Mouse (Mus musculus): ENCODE measurements around the gene Ap2s1. TPM values are rescaled to one million over a fixed set of nuclear protein-coding genes. Genes with fewer than 3 reads are reported as not detected.

The Ap2s1 gene
- total RNA-seq, 2 experiments from 2014 or later = 73.9 to 164 TPM

DNA sequence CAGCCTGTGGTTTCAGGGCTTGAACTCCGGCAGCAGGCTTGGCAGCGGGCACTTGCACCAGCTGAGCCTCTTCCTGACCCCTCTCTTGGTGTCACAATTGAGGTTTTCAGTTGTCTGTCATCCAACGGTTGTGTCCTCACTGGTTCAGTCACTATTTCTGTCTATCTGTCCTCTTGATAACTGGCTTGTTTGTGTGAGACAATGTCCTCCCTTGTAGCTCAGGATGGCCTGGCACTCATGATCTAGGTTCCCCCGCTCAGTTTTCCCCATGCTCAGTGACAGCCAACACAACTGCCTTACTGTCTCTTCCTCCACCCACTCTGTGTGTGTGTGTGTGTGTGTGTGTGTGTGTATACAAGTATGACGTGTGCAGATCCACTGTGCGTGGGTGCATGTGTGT lies 9.4 kb downstream of the Ap2s1 start:
- no peak for ATAC-seq (replicated peaks; ENCODE audit: poor library complexity)

DNA sequence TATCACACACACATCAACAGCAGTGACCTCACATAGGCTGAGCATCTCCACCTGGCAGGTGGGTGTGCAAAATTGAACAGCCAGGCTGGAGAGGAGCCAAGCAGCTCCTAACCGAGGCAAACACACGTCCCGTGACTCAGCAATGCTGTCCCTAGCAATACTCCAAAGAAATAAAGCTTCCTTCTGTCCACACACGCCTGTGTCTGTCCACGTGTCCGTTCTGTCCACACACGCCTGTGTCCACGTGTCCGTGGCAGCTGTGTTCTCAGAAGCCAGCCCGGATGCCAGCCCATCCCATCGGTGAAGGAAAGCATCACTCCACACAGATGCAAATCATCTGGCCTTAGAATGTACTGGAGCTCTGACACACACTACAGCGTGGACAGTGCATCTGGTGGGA lies 13.8 kb downstream of the Ap2s1 start:
- ATAC-seq (replicated peaks; ENCODE audit: poor library complexity) = no peak

DNA sequence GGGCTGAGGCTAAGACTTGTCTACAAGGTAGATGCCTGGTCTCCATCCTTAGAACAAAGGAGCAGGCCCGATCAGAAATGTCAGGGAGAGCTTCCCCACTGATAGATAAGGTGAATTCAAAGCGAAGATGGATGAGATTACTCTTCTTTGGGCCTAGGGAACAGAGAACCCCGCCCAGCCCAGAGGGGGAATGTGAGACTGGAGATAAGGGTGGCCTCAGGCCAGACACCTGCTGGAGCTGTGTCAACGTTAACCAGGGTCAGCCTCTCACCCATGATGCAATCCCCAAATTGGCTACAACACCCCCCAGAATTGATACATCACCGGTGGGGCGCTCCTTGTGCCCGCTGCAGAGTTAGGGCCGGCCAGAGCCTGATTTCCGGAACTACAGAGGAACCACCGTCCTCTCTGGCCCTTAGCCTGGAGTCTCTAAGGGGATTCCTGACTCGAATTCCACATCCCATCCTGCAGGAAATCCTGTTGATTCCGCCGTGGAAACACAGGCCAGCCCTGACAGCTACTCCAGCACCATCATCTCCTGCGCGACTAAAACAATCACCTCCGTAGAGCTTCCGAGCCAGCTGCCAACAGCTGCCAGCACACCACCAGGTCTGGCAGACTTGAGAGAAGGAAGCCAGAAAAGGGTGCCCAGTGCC lies 17.3 kb downstream of the Ap2s1 start:
- ATAC-seq (replicated peaks; ENCODE audit: poor library complexity) = peak; percentile 44

DNA sequence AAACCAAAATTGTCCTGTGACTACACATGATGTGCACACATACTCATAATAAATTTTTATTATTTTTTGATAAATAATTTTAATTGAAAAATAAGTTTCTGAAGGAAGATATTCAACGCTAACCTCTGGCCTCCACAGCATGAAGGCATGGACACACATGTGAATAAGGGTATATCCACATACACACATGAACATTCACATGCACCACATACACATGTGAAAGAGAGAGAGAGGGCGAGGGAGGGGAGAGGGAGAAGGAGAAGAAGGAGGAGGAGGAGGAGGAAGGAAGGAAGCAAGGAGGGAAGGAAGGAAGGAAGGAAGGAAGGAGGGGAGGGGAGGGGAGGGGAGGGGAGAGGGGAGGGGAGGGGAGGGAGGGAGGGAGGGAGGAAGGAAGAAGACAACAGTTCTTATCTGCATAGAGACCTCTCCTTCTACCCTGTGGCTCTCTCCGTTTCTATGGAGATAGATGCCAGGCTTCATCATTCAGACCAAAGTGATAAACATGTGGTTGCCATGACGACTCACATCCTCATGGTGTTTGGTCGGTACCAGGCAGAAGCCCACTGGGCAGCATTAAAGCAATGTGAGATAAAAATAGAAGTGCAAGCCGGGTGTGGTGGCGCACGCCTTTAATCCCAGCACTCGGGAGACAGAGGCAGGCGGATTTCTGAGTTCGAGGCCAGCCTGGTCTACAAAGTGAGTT lies 20.8 kb downstream of the Ap2s1 start:
- no peak for ATAC-seq (replicated peaks; ENCODE audit: poor library complexity)

DNA sequence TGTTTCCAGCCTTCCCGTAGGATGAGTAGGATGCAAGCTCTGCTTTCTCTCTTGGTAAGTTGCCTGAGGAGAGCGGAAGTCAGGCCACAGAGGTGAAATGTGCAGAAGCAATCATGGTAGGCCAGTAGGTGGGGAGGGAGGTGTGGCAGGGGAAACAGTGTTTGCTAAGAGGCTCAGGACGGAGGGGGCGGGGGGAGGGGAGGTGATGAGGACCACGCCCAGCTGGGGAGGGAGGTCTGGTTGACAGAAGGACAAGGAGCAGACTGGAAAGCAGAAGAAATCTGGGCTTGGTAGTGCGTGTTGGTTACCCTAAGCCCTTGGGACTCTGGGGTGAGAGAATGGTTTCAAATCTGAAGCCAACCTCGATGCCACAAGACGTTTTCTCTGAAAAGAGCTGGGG lies 22.1 kb downstream of the Ap2s1 start:
- ATAC-seq (replicated peaks; ENCODE audit: poor library complexity) = peak; percentile 63

DNA sequence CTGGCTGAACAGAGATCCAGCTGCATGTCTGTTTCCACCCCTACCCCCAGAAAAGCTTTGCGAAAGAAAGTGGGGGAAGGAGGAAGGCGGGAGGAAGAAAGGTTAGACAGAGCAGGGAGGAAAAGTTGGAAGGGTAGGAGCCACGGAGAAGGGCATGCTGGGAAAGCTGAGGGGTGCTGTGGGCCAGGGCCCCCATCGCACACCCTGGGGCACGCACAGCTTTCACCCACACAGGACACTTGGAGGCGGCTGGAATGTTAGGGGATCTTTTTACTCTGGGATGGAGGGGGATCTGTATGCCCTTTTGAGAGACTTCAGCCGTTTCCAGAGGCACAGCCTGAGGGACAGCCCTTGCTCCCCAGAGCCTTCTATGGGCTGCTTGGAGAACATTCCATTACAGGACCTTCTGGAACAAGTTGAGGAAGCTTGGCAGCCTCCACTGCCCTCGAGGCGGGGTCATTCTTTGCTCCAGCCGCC lies 22.8 kb downstream of the Ap2s1 start:
- ATAC-seq (replicated peaks; ENCODE audit: poor library complexity) = no peak

DNA sequence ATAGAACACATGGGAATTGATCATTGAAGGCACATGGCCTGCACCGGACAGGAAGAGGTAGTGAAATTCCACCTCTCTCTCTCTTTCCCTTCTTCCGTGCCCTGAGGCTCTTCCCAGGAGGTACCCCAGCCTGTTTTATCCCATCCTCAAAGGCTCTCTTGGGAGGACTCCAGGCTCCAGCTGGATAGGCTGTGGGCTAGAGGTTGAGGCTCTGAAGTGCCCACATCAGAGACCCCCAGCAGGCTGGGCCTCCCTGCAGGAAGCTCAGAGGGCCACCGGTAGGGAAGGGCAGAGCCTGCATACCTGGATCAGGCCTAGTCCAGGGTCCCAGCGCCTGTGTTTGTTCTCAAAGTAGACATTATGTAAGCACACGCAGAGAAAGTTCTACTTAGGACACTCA lies 23.4 kb downstream of the Ap2s1 start:
- ATAC-seq (replicated peaks; ENCODE audit: poor library complexity) = no peak

DNA sequence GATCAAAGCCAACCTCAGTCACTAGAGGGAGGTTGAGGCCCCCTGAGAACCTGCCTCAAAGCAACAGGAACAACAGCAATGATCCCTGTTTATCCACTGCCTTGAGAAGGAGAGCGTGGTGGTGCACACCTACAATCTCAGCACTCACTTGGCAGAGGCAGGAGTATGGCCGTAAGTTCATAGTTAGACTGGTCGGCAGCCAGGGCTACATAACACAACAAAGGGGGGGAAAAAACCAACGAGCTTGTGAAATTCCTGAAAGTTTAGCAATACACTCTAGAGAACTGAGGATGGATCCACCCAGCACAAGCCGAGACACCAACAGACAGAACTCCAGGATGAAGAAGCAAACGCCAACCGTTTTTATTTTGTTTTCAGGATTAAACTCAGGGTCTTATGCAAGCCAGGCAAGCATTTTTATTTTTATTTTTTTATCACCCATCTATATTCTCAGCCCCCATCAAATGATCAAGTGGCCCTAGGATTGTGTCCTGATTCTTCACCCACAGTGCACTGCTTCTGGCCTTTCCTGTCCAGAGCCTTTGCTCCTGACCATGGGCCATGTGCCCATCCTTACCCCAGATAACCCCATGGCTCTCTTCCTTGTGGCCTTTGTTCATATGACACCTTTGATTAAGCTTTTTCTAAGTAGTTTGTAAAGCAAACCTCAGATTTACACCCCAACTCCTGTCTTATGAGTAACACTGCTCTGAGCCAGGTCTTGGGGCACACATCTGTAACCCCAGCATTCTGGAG lies 25.4 kb downstream of the Ap2s1 start:
- ATAC-seq (replicated peaks; ENCODE audit: poor library complexity) = no peak

DNA sequence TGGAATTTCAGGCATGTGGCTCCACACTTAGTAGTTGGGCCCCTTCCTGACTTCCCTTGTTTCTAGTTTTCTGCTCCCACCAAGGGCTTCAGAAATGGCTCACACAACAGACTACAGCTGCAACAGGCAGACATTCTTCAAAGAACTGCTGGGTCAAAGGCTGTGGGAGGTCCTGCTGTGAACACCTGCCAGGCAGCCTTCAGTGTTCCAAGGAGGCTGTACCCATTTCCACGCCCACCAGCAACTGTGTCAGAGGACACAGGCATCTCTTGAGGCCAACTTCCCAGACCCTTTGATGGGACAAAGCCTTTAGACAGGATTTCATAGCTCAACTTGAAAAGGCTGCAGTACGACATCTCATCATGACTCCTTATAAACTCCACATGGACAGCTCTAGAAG lies 28.2 kb downstream of the Ap2s1 start:
- ATAC-seq (replicated peaks; ENCODE audit: poor library complexity) = no peak

DNA sequence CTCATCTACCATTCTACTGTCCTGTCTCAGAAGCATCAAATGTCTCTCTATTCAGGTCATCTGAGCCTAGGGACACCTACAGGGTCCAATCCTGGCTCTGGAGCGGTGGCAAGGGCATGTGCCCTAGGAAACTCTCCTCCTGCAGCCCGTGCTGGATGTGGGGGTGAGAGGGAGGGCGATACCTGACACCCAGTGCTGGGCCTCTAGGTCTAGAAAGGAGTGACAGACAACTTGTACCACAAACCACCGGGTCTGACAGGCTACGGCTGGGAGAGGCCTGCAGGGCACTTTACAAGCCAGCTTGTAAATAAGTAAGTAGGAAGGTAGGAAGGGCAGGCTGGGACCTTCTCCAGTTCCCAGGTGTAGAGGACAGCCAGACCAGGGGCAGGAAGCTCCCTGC lies 37.7 kb downstream of the Ap2s1 start:
- no peak for ATAC-seq (replicated peaks; ENCODE audit: poor library complexity)

DNA sequence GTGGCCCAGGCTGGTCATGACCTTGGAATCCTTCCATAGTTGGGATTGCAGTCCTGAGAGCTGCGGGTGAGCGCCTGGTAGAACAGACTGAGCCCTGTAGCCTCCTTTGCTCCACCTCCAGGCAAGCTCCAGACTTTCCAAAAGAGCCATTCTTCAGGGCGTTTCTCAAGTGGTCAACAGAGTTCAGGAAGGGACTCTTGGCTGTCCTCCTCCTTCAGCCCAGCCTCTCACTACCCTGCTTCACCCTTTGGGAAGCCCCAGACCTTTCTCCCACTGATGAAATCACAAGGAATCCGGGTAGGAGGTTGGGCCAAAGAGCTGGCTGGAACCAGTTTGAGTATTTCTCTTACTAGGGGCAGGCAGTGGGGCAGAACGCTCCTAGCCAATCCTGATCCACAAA lies 41.9 kb downstream of the Ap2s1 start:
- no peak for ATAC-seq (replicated peaks; ENCODE audit: poor library complexity)

DNA sequence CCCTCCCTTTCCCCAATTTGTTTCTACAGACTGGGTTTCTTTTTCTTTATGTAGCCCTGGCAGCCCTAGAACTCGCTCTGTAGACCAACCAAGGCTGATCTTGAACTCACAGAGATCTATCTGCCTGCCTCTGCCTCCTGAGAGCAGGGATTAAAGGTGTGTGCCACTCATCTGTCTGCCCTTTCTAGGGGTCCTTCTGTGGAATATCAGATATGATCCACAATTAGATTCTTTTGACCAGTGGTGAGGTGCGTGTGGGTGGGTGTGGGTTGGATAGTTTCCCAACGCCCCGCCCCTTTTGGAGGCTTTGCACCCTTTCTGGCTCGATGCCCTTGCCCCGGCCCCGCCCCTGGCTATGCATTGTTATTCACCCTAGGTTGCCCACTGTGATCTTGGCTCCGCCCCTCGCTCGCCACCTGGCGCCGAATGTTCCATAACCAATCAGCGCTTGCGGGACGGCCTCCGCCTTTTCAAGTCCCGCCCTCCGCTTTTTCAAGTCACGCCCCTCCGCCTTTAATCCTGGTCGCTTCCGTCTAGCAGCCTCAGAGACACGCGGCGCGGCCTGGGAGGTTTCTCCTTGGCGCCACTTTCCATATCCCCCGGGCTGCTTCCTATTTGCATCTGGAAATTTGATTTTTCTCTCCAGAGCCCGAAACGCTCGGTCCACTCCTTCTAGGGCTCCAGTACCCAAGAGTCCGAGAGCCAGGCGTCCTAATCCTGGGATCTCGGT lies 42.8 kb downstream of the Ap2s1 start, which contains the start of gene Slc1a5:
TSS of gene Slc1a5 (plus strand) at position 516 of the 730 bp plus-strand sequence.
- ATAC-seq (replicated peaks; ENCODE audit: poor library complexity) = peak; percentile 81

DNA sequence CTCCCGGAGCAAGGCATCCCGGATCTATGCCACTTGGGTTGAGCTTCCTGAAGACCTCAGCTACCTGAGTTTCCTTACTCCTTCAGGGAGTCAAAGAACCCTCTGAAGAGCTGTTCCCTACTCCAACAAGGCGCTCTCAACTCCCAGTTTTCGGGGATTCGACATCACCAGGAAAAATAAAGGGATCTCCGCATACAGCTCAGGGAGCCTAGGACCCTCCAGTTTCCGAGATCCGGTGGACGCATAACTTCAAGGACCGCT lies 43.3 kb downstream of the Ap2s1 start:
- no peak; the same call in 1 of the 2 replicates for ATAC-seq (replicated peaks; ENCODE audit: poor library complexity)

DNA sequence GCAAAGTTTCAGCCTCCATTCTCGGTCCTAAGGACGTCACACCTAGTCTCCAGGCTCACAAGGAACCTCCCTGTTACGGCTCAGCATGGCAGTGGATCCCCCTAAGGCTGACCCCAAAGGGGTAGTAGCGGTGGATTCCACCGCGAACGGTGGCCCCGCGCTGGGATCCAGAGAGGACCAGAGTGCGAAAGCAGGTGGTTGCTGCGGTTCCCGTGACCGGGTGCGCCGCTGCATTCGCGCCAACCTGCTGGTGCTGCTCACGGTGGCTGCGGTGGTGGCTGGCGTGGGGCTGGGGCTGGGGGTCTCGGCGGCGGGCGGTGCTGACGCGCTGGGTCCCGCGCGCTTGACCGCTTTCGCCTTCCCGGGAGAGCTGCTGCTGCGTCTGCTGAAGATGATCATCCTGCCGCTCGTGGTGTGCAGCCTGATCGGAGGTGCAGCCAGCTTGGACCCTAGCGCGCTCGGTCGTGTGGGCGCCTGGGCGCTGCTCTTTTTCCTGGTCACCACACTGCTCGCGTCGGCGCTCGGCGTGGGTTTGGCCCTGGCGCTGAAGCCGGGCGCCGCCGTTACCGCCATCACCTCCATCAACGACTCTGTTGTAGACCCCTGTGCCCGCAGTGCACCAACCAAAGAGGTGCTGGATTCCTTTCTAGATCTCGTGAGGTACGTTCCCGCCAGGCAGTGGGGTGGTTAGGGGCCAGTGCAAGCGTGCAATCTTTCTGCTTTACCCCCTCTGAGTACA lies 43.8 kb downstream of the Ap2s1 start:
- peak; percentile 1; the same call in 1 of the 2 replicates for ATAC-seq (replicated peaks; ENCODE audit: poor library complexity)

DNA sequence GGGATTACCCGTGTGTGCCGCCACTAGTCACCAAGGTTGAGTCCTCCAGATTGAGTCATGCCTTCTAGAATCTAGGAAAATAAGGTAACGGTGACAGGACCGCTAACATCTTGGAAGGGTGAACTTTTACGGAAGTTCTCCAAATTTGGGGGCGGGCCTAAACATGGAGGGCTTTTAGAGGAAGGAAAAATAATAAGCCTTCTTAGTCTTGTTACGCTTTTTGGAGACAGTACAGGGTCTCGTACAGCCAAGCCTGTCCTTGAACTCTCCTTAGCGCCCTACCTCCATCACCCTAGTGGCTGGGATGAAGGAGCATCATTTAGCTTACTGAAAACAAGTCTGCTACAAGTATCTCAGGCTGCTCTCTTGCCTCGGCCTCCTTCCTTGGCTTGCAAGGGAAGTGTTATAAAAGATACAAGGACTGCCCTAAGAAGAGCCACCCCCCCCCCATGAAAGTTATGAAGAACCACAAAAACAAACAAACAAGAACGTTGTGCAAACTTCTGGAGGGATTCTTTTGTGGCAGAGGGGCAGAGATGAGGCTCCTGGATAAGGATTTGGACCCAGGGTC lies 44.4 kb downstream of the Ap2s1 start:
- peak; percentile 2; the same call in 1 of the 2 replicates for ATAC-seq (replicated peaks; ENCODE audit: poor library complexity)

DNA sequence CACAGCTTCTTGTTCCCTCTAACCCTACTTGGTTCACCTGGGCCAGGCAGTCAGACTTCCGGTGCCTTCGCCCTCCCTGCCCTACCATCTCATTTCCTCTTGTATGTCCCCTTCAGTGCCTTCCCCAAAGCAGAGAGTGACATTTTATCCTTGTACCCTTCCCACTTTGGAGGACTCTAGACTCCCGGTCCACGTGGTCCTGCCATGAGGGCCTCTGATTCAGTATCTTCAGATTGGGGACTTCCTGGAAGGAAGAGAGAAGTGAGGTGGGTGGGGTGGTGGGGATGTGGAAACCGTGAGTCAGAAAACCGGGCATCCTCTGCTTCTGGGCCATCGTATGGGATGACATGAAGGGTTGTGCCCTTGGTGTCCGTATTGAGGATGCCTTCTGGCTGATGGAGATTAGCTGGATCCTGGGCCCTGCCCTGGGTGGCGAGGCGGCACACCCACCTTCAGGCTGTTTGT lies 45.0 kb downstream of the Ap2s1 start:
- ATAC-seq (replicated peaks; ENCODE audit: poor library complexity) = peak; percentile 47

DNA sequence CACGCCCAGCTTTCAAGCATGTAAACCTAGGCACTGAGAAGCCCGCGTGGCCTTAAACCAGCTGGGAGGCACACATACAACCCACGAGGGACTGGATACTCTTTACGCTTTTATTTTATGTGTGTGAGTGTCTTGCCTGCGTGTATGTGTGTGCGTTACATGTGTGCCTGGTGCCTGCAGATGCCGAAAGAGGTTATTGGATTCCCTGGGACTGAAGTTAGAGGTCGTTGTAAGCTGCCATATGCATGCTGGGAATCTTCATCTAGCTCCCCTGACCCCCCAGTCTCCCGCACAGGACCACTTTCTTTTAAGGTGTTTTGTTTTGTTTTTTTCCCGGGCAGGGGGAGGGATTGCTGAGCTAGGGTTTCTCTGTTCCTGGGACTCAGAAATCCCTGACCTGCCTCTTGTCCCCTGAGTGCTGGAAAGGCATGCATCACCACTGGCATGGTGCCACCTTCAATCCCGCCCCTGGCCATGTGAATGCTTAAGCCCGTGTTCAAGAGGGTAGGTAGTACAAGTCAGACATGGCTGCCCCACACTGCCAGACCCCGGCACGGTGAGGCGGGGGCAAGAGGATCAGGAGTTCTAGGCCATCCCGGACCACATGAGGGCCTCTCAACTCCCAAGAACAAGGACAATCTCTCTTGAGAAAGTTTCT lies 45.7 kb downstream of the Ap2s1 start:
- no peak for ATAC-seq (replicated peaks; ENCODE audit: poor library complexity)

DNA sequence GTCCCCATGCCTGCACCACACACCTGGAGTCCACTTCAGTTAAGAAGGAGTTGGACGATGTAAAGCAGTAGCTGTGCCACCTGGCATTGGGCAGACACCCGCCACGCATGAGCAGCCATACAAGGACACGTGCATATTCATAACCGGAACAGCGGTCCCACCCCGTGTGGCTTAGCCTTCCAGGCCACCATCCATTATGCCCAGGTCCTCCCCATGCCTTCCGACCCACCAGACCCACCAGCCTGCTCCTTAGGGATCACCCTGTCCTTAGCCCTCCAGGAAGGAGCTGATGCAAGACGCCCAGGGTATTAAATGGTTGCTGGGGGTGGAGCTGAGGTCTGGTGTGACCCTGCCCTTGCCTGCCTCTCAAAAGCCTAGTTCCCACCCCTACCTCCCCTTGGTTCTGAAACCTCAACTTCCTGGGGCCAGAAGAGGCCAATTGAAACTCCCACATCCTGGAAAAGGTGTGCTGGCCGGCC lies 46.3 kb downstream of the Ap2s1 start:
- no peak for ATAC-seq (replicated peaks; ENCODE audit: poor library complexity)

DNA sequence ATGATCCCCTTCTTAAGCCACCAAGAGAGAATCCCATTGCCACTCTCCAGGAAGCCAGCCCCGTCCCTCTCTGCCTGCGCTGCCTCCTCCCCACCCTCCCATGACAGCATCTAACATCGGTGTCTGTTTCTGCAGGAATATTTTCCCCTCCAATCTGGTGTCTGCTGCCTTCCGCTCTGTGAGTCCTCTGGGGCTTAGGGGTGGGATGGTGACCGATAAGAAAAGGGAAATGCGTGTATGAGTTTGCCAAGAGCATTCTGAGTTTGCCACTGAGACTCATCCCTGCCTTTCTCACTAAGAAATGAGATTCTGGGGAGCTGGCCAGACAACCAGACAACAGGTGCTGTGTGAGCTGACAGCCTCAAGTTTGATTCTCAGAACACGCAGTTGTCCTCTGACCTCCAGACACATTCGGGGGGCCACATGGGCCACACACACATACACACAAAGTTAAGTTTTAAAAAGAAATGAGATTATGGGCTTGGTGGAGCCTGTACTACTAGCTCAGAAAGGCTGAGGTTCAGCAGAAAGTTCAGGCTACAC lies 47.4 kb downstream of the Ap2s1 start:
- ATAC-seq (replicated peaks; ENCODE audit: poor library complexity) = no peak
